Mouse (Mus musculus): ENCODE measurements around the gene Skint10. TPM values are rescaled to one million over a fixed set of nuclear protein-coding genes. Genes with fewer than 3 reads are reported as not detected.

Gene Skint10
- total RNA-seq (2014; fragmentation: Nextera tagmentation) (not detected in 2 replicates), total RNA-seq (2017) (not detected in 2 replicates)

GRCm38 (mm10) chr4:112774766-112775165 is at the start of gene Skint10:
Gene Skint10, minus strand, starts transcription at chr4:112774866.
- no peak for ATAC-seq (replicated peaks; ENCODE audit: poor library complexity, severe bottlenecking)

- no peak for ATAC-seq (replicated peaks; ENCODE audit: poor library complexity, severe bottlenecking)
Measured at GRCm38 (mm10) chr4:112790646-112791045, 16.0 kb upstream of the Skint10 start.

Other genes starting within 250 kb of the Skint10 start
- not detected in 2 replicates for gene Skint2, start 217.7 kb downstream of the Skint10 start, total RNA-seq (2014; fragmentation: Nextera tagmentation)
- not detected in 2 replicates for gene Skint2, start 217.7 kb downstream of the Skint10 start, total RNA-seq (2017)

All from granulocyte monocyte progenitor cell, adult 5-6 weeks (primary cell).